19 mouse cellular contexts compared by ENCODE assay signal in the genomic region with DNA sequence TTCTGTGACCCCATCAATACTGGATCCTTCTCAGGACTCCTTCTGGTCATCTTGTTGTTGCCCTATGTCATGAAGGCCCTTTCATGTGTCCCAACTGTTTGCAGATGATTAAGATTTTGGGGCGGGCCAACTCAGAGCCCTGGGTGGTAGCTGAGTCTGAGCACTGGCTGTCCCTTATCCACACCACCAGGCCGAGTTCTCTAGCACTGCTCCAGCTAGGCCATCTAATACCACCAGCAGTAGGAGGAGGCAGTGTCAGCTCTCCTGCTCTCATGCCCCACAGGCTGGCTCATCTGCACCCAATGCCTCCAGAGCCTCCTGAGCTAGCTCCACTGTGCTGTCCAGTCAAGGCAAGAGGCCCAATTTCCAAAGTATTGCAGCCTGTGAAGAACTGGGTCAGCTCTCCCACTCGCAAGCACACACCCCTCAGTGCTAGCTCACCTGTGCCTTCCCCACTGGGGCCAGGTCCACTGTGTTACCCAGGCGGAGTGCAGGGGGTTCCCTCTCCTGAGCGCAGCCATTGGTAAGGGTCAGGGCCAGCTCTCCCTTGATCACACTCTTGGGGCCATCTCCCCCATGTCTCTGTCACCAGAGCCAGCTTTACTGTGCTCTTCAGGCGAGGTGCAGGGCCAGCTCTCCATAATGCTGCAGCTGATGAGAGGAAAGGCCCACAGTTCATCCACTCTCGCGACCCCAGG.
DNase-seq lines count a peak whose midpoint lies in the region; ATAC-seq lines count a peak whose summit lies in the region.
"Had no signal": no experiment of that assay in that cellular context is flagged by ENCODE, and none has a peak within 500 bp of the region (broad histone marks: within the 10 kb centered on the region; RNA-seq: fewer than 3 reads in every experiment).

No protein-coding gene starts in this region.

- H3K27ac ChIP-seq in hindbrain, embryonic 12.5 days, result no peak overlapping the region
- no peak overlapping the region for H3K27ac ChIP-seq in hindbrain, embryonic 16.5 days (ENCODE audit: low read depth, low read length)
- no peak overlapping the region for H3K27ac ChIP-seq in liver, embryonic 12.5 days
- H3K27ac ChIP-seq in liver, embryonic 11.5 days (ENCODE audit: low read depth, low read length), result no peak overlapping the region
- no peak overlapping the region for H3K27ac ChIP-seq in embryonic facial prominence, embryonic 13.5 days
- H3K27ac ChIP-seq in midbrain, embryonic 14.5 days (replicated peaks; ENCODE audit: low read depth, low read length), result no peak overlapping the region
- H3K27ac ChIP-seq: heart, adult 2 months; left cerebral cortex, adult 2 months had no signal

- no peak overlapping the region for H3K9ac ChIP-seq in hindbrain, embryonic 12.5 days
- H3K9ac ChIP-seq in hindbrain, embryonic 16.5 days (ENCODE audit: low read depth, low read length), result no peak overlapping the region
- H3K9ac ChIP-seq in liver, embryonic 12.5 days, result no peak overlapping the region
- H3K9ac ChIP-seq in liver, embryonic 11.5 days (ENCODE audit: low read depth, low read length), result no peak overlapping the region
- no peak overlapping the region for H3K9ac ChIP-seq in embryonic facial prominence, embryonic 13.5 days
- no peak overlapping the region for H3K9ac ChIP-seq in midbrain, embryonic 14.5 days (replicated peaks; ENCODE audit: low read length)

- no peak overlapping the region for H3K4me3 ChIP-seq in hindbrain, embryonic 12.5 days
- no peak overlapping the region for H3K4me3 ChIP-seq in hindbrain, embryonic 16.5 days (ENCODE audit: low read length)
- H3K4me3 ChIP-seq in liver, embryonic 12.5 days, result no peak overlapping the region
- no peak overlapping the region for H3K4me3 ChIP-seq in liver, embryonic 11.5 days (ENCODE audit: low read depth, low read length)
- H3K4me3 ChIP-seq in embryonic facial prominence, embryonic 13.5 days, result no peak overlapping the region
- no peak overlapping the region for H3K4me3 ChIP-seq in midbrain, embryonic 14.5 days (replicated peaks; ENCODE audit: low read depth, low read length)
- H3K4me3 ChIP-seq: heart, adult 2 months; left cerebral cortex, adult 2 months had no signal

- 88% methylated on average over 8 of the region's 8 CpGs for WGBS in hindbrain, embryonic 12.5 days
- whole genome bisulfite sequencing in hindbrain, embryonic 16.5 days, result 90% methylated on average over 8 of the region's 8 CpGs
- WGBS in liver, embryonic 12.5 days (ENCODE audit: insufficient replicate concordance), result 66% methylated on average over 8 of the region's 8 CpGs
- 76% methylated on average over 8 of the region's 8 CpGs for WGBS in liver, embryonic 11.5 days
- WGBS in embryonic facial prominence, embryonic 13.5 days, result 83% methylated on average over 8 of the region's 8 CpGs
- 89% methylated on average over 8 of the region's 8 CpGs for WGBS in midbrain, embryonic 14.5 days

- no peaks in the 10 kb centered on the region for H3K9me3 ChIP-seq in hindbrain, embryonic 12.5 days (replicated peaks)
- H3K9me3 ChIP-seq in hindbrain, embryonic 16.5 days (ENCODE audit: control insufficient read depth, low read length), result no peaks in the 10 kb centered on the region
- H3K9me3 ChIP-seq in liver, embryonic 12.5 days (replicated peaks), result no peaks in the 10 kb centered on the region
- H3K9me3 ChIP-seq in liver, embryonic 11.5 days (ENCODE audit: control insufficient read depth, low read length), result no peaks in the 10 kb centered on the region
- H3K9me3 ChIP-seq in embryonic facial prominence, embryonic 13.5 days, result no peaks in the 10 kb centered on the region
- no peaks in the 10 kb centered on the region for H3K9me3 ChIP-seq in midbrain, embryonic 14.5 days (ENCODE audit: control insufficient read depth, low read length)

- no peaks in the 10 kb centered on the region for H3K27me3 ChIP-seq in hindbrain, embryonic 12.5 days
- no peaks in the 10 kb centered on the region for H3K27me3 ChIP-seq in hindbrain, embryonic 16.5 days (replicated peaks; ENCODE audit: control insufficient read depth, insufficient read depth, low read length)
- no peaks in the 10 kb centered on the region for H3K27me3 ChIP-seq in liver, embryonic 12.5 days (replicated peaks)
- no peaks in the 10 kb centered on the region for H3K27me3 ChIP-seq in liver, embryonic 11.5 days (replicated peaks; ENCODE audit: control insufficient read depth, insufficient read depth, low read length)
- H3K27me3 ChIP-seq in embryonic facial prominence, embryonic 13.5 days, result no peaks in the 10 kb centered on the region
- H3K27me3 ChIP-seq in midbrain, embryonic 14.5 days (ENCODE audit: control insufficient read depth, insufficient read depth, low read length), result no peaks in the 10 kb centered on the region
- H3K27me3 ChIP-seq: Patski had no signal

- no peaks in the 10 kb centered on the region for H3K36me3 ChIP-seq in hindbrain, embryonic 12.5 days
- no peaks in the 10 kb centered on the region for H3K36me3 ChIP-seq in hindbrain, embryonic 16.5 days (ENCODE audit: control insufficient read depth, insufficient read depth, low read length)
- H3K36me3 ChIP-seq in liver, embryonic 12.5 days, result no peaks in the 10 kb centered on the region
- no peaks in the 10 kb centered on the region for H3K36me3 ChIP-seq in liver, embryonic 11.5 days (ENCODE audit: control insufficient read depth, insufficient read depth, low read length)
- no peaks in the 10 kb centered on the region for H3K36me3 ChIP-seq in embryonic facial prominence, embryonic 13.5 days
- no peaks in the 10 kb centered on the region for H3K36me3 ChIP-seq in midbrain, embryonic 14.5 days (ENCODE audit: control insufficient read depth, insufficient read depth, low read length)

- no peak overlapping the region for H3K4me2 ChIP-seq in hindbrain, embryonic 12.5 days (replicated peaks)
- H3K4me2 ChIP-seq in hindbrain, embryonic 16.5 days (ENCODE audit: low read length), result no peak overlapping the region
- H3K4me2 ChIP-seq in liver, embryonic 12.5 days, result no peak overlapping the region
- H3K4me2 ChIP-seq in liver, embryonic 11.5 days, result no peak overlapping the region
- H3K4me2 ChIP-seq in embryonic facial prominence, embryonic 13.5 days, result no peak overlapping the region
- no peak overlapping the region for H3K4me2 ChIP-seq in midbrain, embryonic 14.5 days (ENCODE audit: low read length)

- ATAC-seq in hindbrain, embryonic 12.5 days (ENCODE audit: low FRiP score), result 0 out of 2 replicates have a peak, but pooled peaks have one; percentile 11
- no peak for ATAC-seq in hindbrain, embryonic 16.5 days
- ATAC-seq in liver, embryonic 12.5 days, result peak; percentile 21; the same call in 1 of the 2 replicates
- no peak; the same call in 1 of the 2 replicates for ATAC-seq in liver, embryonic 11.5 days (replicated peaks; ENCODE audit: low FRiP score)
- ATAC-seq in embryonic facial prominence, embryonic 13.5 days (ENCODE audit: insufficient number of reproducible peaks, insufficient read depth, low FRiP score, low TSS enrichment, low read depth), result 0 out of 2 replicates have a peak, but pooled peaks have one; percentile 7
- 0 out of 2 replicates have a peak, but pooled peaks have one; percentile 32 for ATAC-seq in midbrain, embryonic 14.5 days (ENCODE audit: low FRiP score, low TSS enrichment)
- ATAC-seq: activated CD4-positive, CD25-positive, alpha-beta regulatory T cell, adult 4 months; Patski had no signal

- DNase-seq in liver, embryonic 11.5 days (ENCODE audit: low spot score), result no peak
- no peak for DNase-seq in midbrain, embryonic 14.5 days
- no peak for DNase-seq in thymus, postnatal 0 days (ENCODE audit: low spot score)
- DNase-seq: adrenal gland, postnatal 25 days; cerebellum, adult 18-20 months; cerebellum, postnatal 36 days; gastrocnemius, postnatal 10 days; heart, adult 2 months; heart, postnatal 10 days; lung, adult 2 months; lung, postnatal 4 days; right cerebral cortex, postnatal 4 days had no signal

- H3K4me1 ChIP-seq in hindbrain, embryonic 12.5 days, result no peaks in the 10 kb centered on the region
- no peaks in the 10 kb centered on the region for H3K4me1 ChIP-seq in hindbrain, embryonic 16.5 days (ENCODE audit: control insufficient read depth, insufficient read depth, low read depth, low read length)
- H3K4me1 ChIP-seq in liver, embryonic 12.5 days, result no peaks in the 10 kb centered on the region
- no peaks in the 10 kb centered on the region for H3K4me1 ChIP-seq in liver, embryonic 11.5 days (replicated peaks; ENCODE audit: control insufficient read depth, insufficient read depth, low read length)
- H3K4me1 ChIP-seq in embryonic facial prominence, embryonic 13.5 days, result peaks cover 4% of the 10 kb centered on the region; the same call in 1 of the 2 replicates
- H3K4me1 ChIP-seq in midbrain, embryonic 14.5 days (ENCODE audit: control insufficient read depth, insufficient read depth, low read length), result no peaks in the 10 kb centered on the region

Comparison
In these comparisons a context has a peak if more than half of its experiments do, and no peak if none do; other contexts are left out.
1. ATAC-seq: peak in hindbrain, embryonic 12.5 days (single experiment), liver, embryonic 12.5 days (single experiment), embryonic facial prominence, embryonic 13.5 days (single experiment) and midbrain, embryonic 14.5 days (single experiment); none in hindbrain, embryonic 16.5 days (single experiment) and liver, embryonic 11.5 days (single experiment).